Mouse (Mus musculus) embryonic facial prominence, embryonic 15.5 days (tissue): ENCODE data around the gene Homer2. TPM values are rescaled to one million over a fixed set of nuclear protein-coding genes. Genes with fewer than 3 reads are reported as not detected.

ENCODE experiments used
- ATAC-seq: fragments of 200-750 bp; cut with Nextera tagmentation; 2 replicates; pipeline ENCODE4 v1.8.0; 2017; ENCODE audit warnings: low read depth, moderate TSS enrichment; ENCODE audit not compliant: insufficient number of reproducible peaks, low FRiP score, low TSS enrichment
- H3K27ac ChIP-seq: fragments of 300-500 bp; sonication (generic); replicated peaks from 2 replicates; pipeline ENCODE4 v1.5.1; 2015; ENCODE audit warnings: mild to moderate bottlenecking, inconsistent platforms
- H3K27me3 ChIP-seq: fragments of 300-500 bp; sonication (generic); 2 replicates; pipeline ENCODE4 v1.6.1; 2015; ENCODE audit warnings: inconsistent platforms
- H3K36me3 ChIP-seq: fragments of 300-500 bp; sonication (generic); 2 replicates; pipeline ENCODE4 v1.6.1; 2015; ENCODE audit warnings: mild to moderate bottlenecking, inconsistent platforms
- H3K4me1 ChIP-seq: fragments of 300-500 bp; sonication (generic); 2 replicates; pipeline ENCODE4 v1.6.1; 2015; ENCODE audit warnings: inconsistent platforms
- H3K4me2 ChIP-seq: fragments of 300-500 bp; sonication (generic); replicated peaks from 2 replicates; pipeline ENCODE4 v1.6.1; 2015; ENCODE audit warnings: mild to moderate bottlenecking, inconsistent platforms
- H3K4me3 ChIP-seq: fragments of 300-500 bp; sonication (generic); replicated peaks from 2 replicates; pipeline ENCODE4 v1.5.1; 2015; ENCODE audit warnings: mild to moderate bottlenecking, inconsistent platforms
- H3K9ac ChIP-seq: fragments of 300-500 bp; sonication (generic); 2 replicates; pipeline ENCODE4 v1.6.1; 2015; ENCODE audit warnings: inconsistent platforms
- H3K9me3 ChIP-seq: fragments of 300-500 bp; sonication (generic); replicated peaks from 2 replicates; pipeline ENCODE4 v1.6.1; 2016; ENCODE audit warnings: inconsistent platforms
- WGBS: fragments of 180-500 bp; shearing (Covaris S2); methylation state at CpG from one replicate; pipeline ENCODE4 v1.1.7; 2015; 5-methylcytosine and 5-hydroxymethylcytosine counted together
- polyA plus RNA-seq: library from polyadenylated mRNA; unstranded; fragments of >200 nt; fragmentation: Nextera tagmentation; extraction: Ambion mirVana; gene quantifications from 2 replicates; pipeline ENCODE4 v1.2.1, GENCODE M21; 2015

The Homer2 gene
- polyA plus RNA-seq, 1 experiment from 2014 or later, result 30.8 TPM

DNA sequence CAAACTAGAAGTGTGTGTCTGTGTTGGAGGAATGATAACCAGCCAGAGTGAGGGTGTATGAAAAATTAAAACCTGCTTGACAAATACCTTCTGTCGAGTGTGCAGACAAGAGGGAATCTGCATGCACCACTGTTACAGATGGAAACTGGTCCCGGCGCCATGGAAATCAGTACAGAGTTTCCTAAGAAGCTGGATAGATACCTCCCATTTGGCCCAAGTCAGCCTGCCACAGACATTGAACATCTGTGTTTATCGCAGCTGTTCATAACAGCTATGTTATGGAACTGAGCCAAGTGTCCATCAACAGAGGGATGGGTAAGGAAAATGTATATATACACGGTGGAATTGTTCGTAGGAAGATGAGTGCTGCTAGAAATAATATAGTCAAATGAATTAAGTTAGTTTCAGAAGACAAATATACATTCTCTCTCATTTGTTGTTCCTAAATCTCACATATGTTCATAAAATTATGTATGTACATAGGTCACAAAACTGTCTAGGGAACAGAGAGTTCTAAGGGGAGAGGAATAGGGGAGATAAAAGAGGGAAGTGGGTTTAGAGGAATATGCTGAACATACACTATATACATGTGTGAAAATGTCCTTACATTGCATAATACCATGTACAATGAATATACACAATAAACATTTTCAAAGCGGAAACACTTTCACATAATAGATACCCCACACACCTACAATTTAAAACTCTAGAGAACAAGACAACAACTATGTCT, 149.9 kb downstream of the Homer2 start:
- Histone ChIP-seq H3K4me3 (no peak overlapping the region), H3K4me1 (no peaks in the 10 kb centered on the region), H3K27ac (no peak overlapping the region), H3K4me2 (no peak overlapping the region), H3K27me3 (no peaks in the 10 kb centered on the region), H3K9ac (no peak overlapping the region), H3K36me3 (no peaks in the 10 kb centered on the region), H3K9me3 (no peaks in the 10 kb centered on the region)
- no peak for ATAC-seq
- WGBS, result 42% methylated on average over 7 of the region's 7 CpGs

DNA sequence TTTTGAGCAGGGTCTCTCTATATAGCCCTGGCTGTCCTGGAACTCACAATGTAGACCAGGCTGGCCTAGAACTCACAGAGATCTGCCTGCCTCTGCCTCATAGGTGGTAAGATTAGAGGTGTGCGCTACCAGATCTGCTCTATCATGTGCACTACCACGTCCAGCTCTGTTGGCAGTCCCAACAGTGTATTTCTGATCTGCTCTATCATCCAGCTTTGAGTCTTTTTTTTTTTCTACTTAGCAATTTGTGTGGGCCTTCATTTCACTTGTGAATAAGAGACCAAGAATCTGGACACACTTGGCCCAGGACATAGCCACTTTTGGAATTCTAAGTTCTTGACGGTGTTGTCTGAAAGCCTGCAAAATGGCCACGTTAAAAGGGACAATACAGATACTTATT, 150.5 kb downstream of the Homer2 start:
- Histone ChIP-seq H3K4me2 (no peak overlapping the region), H3K4me1 (no peaks in the 10 kb centered on the region)

DNA sequence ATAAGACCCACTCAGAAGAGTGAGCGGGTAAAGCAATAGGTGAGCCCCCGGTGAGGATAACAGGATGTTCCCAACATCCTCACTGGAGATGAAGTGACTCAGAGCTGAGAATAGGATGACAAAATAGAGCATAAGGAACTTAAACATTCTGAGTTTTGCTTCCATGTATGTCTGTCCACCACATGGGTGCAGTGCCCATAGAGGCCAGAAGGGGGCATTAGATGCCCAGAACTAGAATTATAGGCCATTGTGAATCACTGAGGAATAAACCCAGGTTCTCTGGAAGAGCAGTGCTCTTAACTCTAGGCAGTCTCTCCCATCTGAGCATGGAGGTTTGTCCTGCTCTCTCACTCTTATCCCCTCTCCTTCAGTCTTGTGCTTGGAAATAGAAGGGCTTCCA, 153.0 kb downstream of the Homer2 start:
- Histone ChIP-seq H3K9me3 (no peaks in the 10 kb centered on the region), H3K27ac (no peak overlapping the region), H3K27me3 (no peaks in the 10 kb centered on the region), H3K4me1 (no peaks in the 10 kb centered on the region), H3K4me3 (no peak overlapping the region), H3K36me3 (no peaks in the 10 kb centered on the region), H3K9ac (no peak overlapping the region), H3K4me2 (no peak overlapping the region)
- WGBS, result 87% methylated on average over 2 of the region's 2 CpGs
- ATAC-seq, result no peak

More for the DNA sequence above, 150.5 kb downstream of the Homer2 start:
- Histone ChIP-seq H3K36me3 (no peaks in the 10 kb centered on the region), H3K9me3 (no peaks in the 10 kb centered on the region), H3K4me3 (no peak overlapping the region), H3K27me3 (no peaks in the 10 kb centered on the region), H3K27ac (no peak overlapping the region), H3K9ac (no peak overlapping the region)
- 81% methylated on average over 4 of the region's 4 CpGs for WGBS
- ATAC-seq, result no peak

DNA sequence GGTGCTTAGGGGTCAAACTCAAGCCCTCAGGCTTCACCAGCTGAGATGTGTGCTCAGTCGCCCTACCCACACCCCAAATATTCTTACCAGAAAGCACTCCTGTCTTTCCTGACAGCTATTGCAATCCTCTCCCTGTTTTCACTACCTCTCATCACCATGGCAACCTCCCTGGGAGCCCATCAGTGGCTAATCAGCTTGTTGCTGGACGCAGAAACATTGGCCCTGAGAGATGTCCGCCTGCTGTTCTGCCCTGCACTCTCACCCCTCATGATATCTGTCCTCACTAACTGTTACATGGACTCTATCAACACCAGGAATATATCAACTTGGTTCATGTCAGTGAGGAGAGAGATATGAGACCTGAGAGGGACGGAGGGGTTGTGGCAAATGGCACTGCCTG, 153.7 kb downstream of the Homer2 start:
- Histone ChIP-seq H3K9me3 (no peaks in the 10 kb centered on the region), H3K4me1 (no peaks in the 10 kb centered on the region), H3K9ac (no peak overlapping the region), H3K4me3 (no peak overlapping the region), H3K4me2 (no peak overlapping the region), H3K27ac (no peak overlapping the region), H3K27me3 (no peaks in the 10 kb centered on the region), H3K36me3 (no peaks in the 10 kb centered on the region)
- 68% methylated on average over 4 of the region's 4 CpGs for WGBS
- ATAC-seq, result no peak

Other genes starting within 250 kb of the Homer2 start
- gene Ap3b2, start 213.6 kb downstream of the Homer2 start, polyA plus RNA-seq, result 3.5 and 4.6 TPM in 2 replicates
- gene BC048679, start 209.2 kb downstream of the Homer2 start, polyA plus RNA-seq, result not detected in 2 replicates
- 1.2 and 2.0 TPM in 2 replicates for gene Fsd2, start 140.6 kb downstream of the Homer2 start, polyA plus RNA-seq
- 4.6 and 6.4 TPM in 2 replicates for gene Whamm, start 136.3 kb downstream of the Homer2 start, polyA plus RNA-seq
- gene Ramac, start 55.4 kb upstream of the Homer2 start, polyA plus RNA-seq, result 104 and 108 TPM in 2 replicates
- 57.7 and 59.7 TPM in 2 replicates for gene 3110040N11Rik, start 82.0 kb upstream of the Homer2 start, polyA plus RNA-seq
- gene Btbd1, start 121.9 kb upstream of the Homer2 start, polyA plus RNA-seq, result 60.7 and 64.9 TPM in 2 replicates
- gene Gm10160, start 148.3 kb upstream of the Homer2 start, polyA plus RNA-seq, result not detected in 2 replicates
- gene Tm6sf1, start 151.5 kb upstream of the Homer2 start, polyA plus RNA-seq, result 22.1 and 25.1 TPM in 2 replicates
- gene Hdgfl3, start 226.9 kb upstream of the Homer2 start, polyA plus RNA-seq, result 14.7 and 15.0 TPM in 2 replicates